Comparison of ENCODE assay signal across 12 mouse cellular contexts in the genomic region with DNA sequence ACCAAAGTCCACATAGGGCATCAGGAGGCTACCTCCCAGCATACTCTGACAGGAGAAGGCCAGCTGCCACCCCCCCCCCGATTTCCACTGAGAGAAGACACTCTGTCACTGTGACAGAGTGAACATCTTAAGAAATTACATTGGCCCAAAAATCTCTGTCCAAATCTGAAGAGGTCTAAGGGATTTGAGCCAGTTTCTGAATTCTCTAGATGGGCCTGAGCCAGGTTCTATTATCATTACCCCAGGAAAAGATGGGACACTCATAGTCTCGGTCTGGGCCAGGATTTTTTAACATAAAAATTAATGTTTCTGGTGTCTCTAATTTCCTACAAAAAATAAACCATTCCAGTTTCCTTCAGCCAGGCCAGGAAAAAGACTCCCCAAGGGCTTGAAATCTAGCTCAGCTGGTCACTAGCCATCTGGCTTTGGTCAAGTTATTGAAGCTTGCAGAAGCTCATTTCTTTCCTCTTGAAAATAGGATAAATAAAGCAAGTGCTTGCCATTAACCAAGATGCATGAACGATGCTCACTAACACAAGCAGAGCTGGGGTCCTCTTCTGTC.
DNase-seq lines count a peak whose midpoint lies in the region; ATAC-seq and TF ChIP-seq lines count a peak whose summit lies in the region.
"Had no signal": no experiment of that assay in that cellular context is flagged by ENCODE, and none has a peak within 500 bp of the region (broad histone marks: within the 10 kb centered on the region; RNA-seq: fewer than 3 reads in every experiment).

No protein-coding gene starts in this region.

- H3K27me3 ChIP-seq in midbrain, postnatal 0 days (ENCODE audit: insufficient read depth, low read length), result no peaks in the 10 kb centered on the region
- no peaks in the 10 kb centered on the region for H3K27me3 ChIP-seq in midbrain, embryonic 16.5 days (ENCODE audit: control insufficient read depth, insufficient read depth, low read depth, low read length)
- no peaks in the 10 kb centered on the region for H3K27me3 ChIP-seq in limb, embryonic 10.5 days (ENCODE audit: low read depth, poor library complexity, severe bottlenecking)
- H3K27me3 ChIP-seq: liver, embryonic 15.5 days; midbrain, embryonic 12.5 days had no signal

- no peak for TF ChIP-seq CTCF in midbrain, postnatal 0 days (IDR thresholded peaks at IDR 0.05)

- H3K9ac ChIP-seq in midbrain, postnatal 0 days (replicated peaks; ENCODE audit: low read length, poor library complexity, severe bottlenecking), result no peak overlapping the region
- H3K9ac ChIP-seq in midbrain, embryonic 16.5 days (ENCODE audit: low read depth, low read length), result no peak overlapping the region
- H3K9ac ChIP-seq: liver, embryonic 15.5 days; midbrain, embryonic 12.5 days had no signal

- H3K4me1 ChIP-seq in midbrain, postnatal 0 days (ENCODE audit: insufficient read depth, low read length), result no peaks in the 10 kb centered on the region
- H3K4me1 ChIP-seq in midbrain, embryonic 16.5 days (ENCODE audit: control insufficient read depth, insufficient read depth, low read length), result no peaks in the 10 kb centered on the region
- H3K4me1 ChIP-seq in limb, embryonic 10.5 days, result peaks cover 17% of the 10 kb centered on the region
- H3K4me1 ChIP-seq: liver, embryonic 15.5 days; midbrain, embryonic 12.5 days had no signal

- DNase-seq in cerebellum, adult 11-12 months, result peak; percentile 4
- no peak for DNase-seq in cerebellum, adult 11 months
- DNase-seq in midbrain, postnatal 0 days (ENCODE audit: low spot score), result peak; percentile 19
- DNase-seq in heart, adult 8-10 months (ENCODE audit: low spot score), result peak; percentile 70
- no peak for DNase-seq in limb, embryonic 10.5 days (ENCODE audit: low spot score)
- DNase-seq in Muller cell, postnatal 12 days (ENCODE audit: inconsistent ontology term), result no peak
- no peak for DNase-seq in layer of hippocampus, postnatal 36 days
- DNase-seq: adrenal gland, postnatal 14 days had no signal

- H3K4me2 ChIP-seq in midbrain, postnatal 0 days (ENCODE audit: low read depth, low read length, poor library complexity, severe bottlenecking), result no peak overlapping the region
- no peak overlapping the region for H3K4me2 ChIP-seq in midbrain, embryonic 16.5 days (ENCODE audit: low read length)
- H3K4me2 ChIP-seq: liver, embryonic 15.5 days; midbrain, embryonic 12.5 days had no signal

- H3K27ac ChIP-seq in midbrain, postnatal 0 days (ENCODE audit: low read depth, low read length), result no peak overlapping the region
- H3K27ac ChIP-seq in midbrain, embryonic 16.5 days (ENCODE audit: low read length), result no peak overlapping the region
- 0 out of 2 replicates have a peak overlapping the region, but pooled peaks have one; percentile 26 for H3K27ac ChIP-seq in limb, embryonic 10.5 days
- H3K27ac ChIP-seq: liver, embryonic 15.5 days; midbrain, embryonic 12.5 days had no signal

- 81% methylated on average over 3 of the region's 3 CpGs for WGBS in midbrain, postnatal 0 days
- 83% methylated on average over 3 of the region's 3 CpGs for WGBS in midbrain, embryonic 16.5 days
- 76% methylated on average over 3 of the region's 3 CpGs for WGBS in limb, embryonic 10.5 days

- H3K36me3 ChIP-seq in midbrain, postnatal 0 days (ENCODE audit: insufficient read depth, low read length), result no peaks in the 10 kb centered on the region
- no peaks in the 10 kb centered on the region for H3K36me3 ChIP-seq in midbrain, embryonic 16.5 days (ENCODE audit: control insufficient read depth, insufficient read depth, low read length)
- H3K36me3 ChIP-seq in limb, embryonic 10.5 days, result no peaks in the 10 kb centered on the region
- H3K36me3 ChIP-seq: liver, embryonic 15.5 days; midbrain, embryonic 12.5 days had no signal

- ATAC-seq in midbrain, postnatal 0 days (ENCODE audit: low FRiP score), result no peak
- ATAC-seq in midbrain, embryonic 16.5 days, result no peak
- ATAC-seq: forebrain, embryonic 14.5 days had no signal

- H3K9me3 ChIP-seq in midbrain, postnatal 0 days (ENCODE audit: low read length), result no peaks in the 10 kb centered on the region
- H3K9me3 ChIP-seq in midbrain, embryonic 16.5 days (replicated peaks; ENCODE audit: control insufficient read depth, low read length, poor library complexity, severe bottlenecking), result no peaks in the 10 kb centered on the region
- no peaks in the 10 kb centered on the region for H3K9me3 ChIP-seq in limb, embryonic 10.5 days (replicated peaks)
- H3K9me3 ChIP-seq: liver, embryonic 15.5 days; midbrain, embryonic 12.5 days had no signal

- no peak overlapping the region for H3K4me3 ChIP-seq in midbrain, postnatal 0 days (ENCODE audit: low read depth, low read length)
- H3K4me3 ChIP-seq in midbrain, embryonic 16.5 days (ENCODE audit: low read depth, low read length), result no peak overlapping the region
- H3K4me3 ChIP-seq in limb, embryonic 10.5 days, result no peak overlapping the region
- H3K4me3 ChIP-seq: liver, embryonic 15.5 days; midbrain, embryonic 12.5 days had no signal

Comparison
In these comparisons a context has a peak if more than half of its experiments do, and no peak if none do; other contexts are left out.
1. DNase-seq: peak in cerebellum, adult 11-12 months (single experiment), midbrain, postnatal 0 days (single experiment) and heart, adult 8-10 months (single experiment); none in cerebellum, adult 11 months (single experiment), limb, embryonic 10.5 days (single experiment), Muller cell, postnatal 12 days (single experiment) and layer of hippocampus, postnatal 36 days (0 of 2).